Mouse (Mus musculus) T-helper 2 cell (primary cell): ENCODE data around the gene Med20.

ENCODE experiments used
- in situ Hi-C: fragments of 300-600 bp; cut with MboI, MseI; formaldehyde crosslinking; loops from one replicate; pipeline ENCODE4 v1.15.1; 2025; ENCODE audit warnings: high pct_unique_total_duplicates

Gene Med20

GRCm38 (mm10) chr17:47672311-47673111 is 61.1 kb downstream of the Med20 start:
- in situ Hi-C loops = no loop called here
